Mouse (Mus musculus): ENCODE results near the gene Isca2.
A peak's percentile ranks its signal among the peaks of the same experiment; 100 is the strongest.

Isca2 gene

GRCm38 (mm10) chr12:84772726-84773441 is at the start of gene Isca2, which contains the start of gene Npc2:
Isca2 (plus strand) TSS chr12:84773251.
Npc2 (minus strand) TSS chr12:84773152.
- peak; percentile 96 for DNase-seq

DNA sequence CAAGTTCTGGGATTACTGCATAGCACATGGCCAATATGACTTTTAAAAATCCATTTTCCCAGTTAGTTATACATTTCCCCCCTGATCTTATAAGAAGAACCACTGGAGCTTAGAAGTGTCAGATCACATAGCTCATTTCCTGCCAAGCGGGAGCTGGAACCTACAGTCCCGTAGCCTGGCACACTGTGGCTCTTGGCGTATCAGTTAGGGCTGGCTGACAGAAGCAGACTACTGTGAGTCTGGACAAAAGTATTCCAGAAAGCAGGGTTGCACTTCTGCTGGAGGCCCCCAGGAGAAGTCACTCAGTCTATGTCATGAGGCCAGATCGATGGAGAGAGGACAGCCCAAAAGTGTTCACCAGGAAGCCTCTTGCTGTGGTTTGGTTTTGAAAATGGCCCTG is 46.7 kb upstream of the Isca2 start:
- DNase-seq = no peak

DNA sequence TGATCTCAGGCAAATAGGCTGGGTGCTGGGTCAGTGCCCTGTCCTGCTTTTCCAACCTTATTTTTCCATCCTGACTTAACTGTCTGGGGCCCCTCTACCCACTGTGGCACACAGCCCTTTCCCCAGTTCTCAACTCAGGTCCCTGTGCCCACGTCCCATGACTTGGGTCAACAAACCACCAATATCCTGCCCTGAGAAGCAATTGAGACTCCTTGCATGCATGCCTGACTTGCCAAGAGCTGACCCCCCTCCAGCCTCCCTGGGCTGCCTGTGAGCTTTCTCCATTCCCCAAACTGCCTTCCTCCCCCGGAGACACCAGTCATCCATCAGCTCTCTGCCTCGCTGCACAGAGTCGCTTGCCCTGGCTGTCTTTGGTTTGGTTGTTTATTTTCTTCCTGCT is 46.1 kb upstream of the Isca2 start:
- no peak for DNase-seq

GRCm38 (mm10) chr12:84727434-84727833 is 45.6 kb upstream of the Isca2 start:
- DNase-seq = no peak

DNA sequence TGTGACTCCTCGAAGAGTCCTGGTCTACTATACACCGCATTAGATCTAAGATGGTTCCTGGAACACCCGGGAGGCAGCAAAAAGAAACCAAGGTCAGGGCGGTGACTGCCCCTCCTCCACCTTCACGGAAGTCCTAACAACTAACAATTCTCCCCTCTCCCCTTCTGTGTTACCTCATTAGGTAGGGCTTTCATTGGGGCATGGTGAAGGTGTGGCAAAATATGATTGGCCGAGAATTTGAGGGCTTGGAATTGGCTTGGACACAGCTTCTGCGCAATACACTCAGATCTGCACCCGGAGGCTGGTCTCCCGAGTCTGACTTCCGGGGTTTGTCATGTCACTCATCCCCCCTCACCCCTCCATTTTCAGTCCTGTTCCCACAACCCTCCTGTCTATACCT is 44.6 kb upstream of the Isca2 start:
- DNase-seq = no peak

DNA sequence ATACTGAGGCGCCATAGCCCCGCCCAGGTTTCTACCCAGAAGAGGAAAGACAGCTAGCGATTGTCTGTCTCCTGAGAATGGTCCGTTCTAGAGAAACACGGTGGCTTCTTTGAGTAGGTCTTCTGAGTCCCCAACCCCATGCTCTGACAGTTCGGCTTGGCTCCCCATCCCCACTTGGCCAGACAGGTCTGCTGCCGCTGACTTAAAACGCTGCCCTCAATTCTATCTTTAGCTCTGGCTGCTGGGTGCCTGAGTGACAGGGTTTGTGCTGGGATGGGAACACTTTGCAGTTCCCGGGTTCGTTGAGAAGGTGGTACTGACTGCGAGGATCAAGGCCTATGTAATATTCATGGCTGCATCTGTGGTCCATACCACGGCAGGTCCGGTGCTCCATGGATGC is 39.7 kb upstream of the Isca2 start:
- DNase-seq = no peak

DNA sequence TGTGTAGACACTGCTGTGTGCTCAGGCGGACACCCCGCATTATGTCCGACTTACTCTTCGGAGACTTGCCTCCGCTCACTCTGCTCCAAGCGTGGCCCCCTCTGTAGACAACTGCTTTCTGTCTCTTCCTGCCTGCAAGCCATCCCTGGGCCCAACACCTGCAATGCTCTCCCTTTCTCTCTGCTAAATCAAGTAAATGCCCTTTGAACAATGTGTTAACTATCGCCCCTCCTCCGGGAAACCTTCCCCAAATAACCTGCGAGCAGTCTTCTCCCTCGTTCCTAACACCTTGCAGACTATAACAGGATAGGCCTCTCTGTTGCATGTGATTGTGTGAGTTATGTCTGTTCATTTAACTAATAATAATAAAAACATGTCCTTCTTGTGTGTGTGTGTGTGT is 29.6 kb upstream of the Isca2 start:
- DNase-seq = no peak

DNA sequence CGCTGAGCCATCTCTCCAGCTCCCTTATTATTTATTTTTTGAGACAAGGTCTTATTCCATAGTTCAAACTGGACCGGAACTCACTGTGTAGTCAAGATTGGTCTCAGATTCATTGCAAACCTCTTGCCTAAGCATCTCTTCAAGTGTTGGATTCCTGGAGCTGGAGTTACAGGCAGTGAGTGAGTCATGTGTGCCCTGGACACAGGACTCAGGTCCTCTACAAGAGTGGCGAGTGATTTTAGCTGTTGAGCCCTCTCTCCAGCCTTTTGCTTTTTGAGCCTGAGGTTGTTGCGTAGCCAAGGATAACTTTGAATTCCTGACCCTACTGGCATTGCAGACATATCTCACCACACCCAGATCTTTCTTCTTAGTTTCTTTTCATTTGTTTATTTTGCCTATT is 27.4 kb upstream of the Isca2 start:
- no peak for DNase-seq

DNA sequence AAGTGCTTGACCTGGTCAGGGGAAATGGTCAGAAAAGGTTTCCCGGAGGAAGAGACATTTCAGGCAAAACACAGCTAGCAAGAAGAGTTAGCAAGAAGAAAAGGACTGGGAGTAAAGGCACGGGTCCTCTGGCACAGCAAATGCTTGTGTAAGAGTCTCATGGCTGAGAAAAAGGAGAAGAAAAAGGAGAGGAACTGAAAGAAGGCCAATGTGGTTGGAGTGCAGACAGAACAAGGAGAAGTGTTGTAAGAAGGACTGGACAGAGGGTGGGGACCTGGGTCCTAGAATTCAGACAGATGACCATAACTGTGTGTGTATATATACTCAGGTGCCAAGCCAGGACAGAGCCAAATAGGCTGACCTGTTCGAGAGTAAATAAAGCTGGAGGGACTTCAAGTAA is 24.9 kb upstream of the Isca2 start:
- DNase-seq = no peak

GRCm38 (mm10) chr12:84750661-84751060 is 22.4 kb upstream of the Isca2 start:
- DNase-seq = no peak

- no peak for DNase-seq
Observed at GRCm38 (mm10) chr12:84752131-84752977, 20.7 kb upstream of the Isca2 start.

DNA sequence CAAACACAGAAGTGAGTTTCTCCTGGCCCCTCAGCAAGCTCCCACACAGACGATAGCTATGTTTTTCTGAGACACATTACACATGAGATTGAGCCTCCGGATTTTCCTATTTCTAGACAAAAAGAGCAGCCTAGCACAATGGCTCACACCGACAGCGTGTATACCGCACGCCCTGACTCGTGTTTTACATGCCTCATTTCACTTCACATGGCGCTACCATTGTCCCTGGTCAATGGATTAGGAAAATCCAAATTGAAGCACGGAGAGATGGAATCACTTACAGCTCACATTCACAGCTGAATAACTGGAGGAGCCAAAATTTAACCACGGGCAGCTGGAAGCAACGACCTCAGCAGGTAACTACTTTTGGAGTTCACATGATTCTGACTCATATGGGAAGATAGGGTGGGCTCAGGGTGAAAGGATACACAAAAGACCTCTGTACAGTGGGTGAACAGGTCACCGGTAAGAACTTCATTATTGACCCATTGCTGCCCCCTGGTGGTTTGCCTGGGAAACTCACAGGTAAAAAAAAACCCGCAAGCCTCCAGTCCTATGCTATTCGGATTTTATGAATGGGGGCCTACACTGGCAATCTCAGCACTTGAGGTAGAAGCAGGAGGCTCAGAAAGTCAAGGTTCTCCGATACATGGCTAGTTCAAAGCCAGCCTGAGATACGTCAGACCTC is 17.9 kb upstream of the Isca2 start:
- peak; percentile 73 for DNase-seq

GRCm38 (mm10) chr12:84756016-84756415 is 17.0 kb upstream of the Isca2 start:
- no peak for DNase-seq

- no peak for DNase-seq
Observed at GRCm38 (mm10) chr12:84759063-84759462, 14.0 kb upstream of the Isca2 start.

DNA sequence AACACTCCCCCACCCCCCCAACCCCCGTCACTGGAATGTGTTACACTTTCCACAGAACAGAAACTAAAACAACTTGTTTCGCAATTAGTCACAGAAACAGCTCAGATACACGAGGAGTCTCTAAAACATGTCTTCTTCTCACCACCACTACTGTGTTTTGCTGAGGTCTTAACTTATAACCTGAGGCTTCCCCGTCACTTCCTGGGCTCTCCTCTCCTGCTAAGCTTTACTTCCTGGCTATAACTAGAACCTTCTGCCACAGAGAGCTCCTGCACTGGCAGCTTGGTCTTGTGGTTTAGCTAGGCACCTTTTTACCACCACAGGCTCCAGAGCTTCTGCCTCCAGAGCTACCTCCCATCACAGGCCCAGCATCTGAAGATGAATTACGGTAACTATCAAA is 10.5 kb upstream of the Isca2 start:
- DNase-seq = no peak

DNA sequence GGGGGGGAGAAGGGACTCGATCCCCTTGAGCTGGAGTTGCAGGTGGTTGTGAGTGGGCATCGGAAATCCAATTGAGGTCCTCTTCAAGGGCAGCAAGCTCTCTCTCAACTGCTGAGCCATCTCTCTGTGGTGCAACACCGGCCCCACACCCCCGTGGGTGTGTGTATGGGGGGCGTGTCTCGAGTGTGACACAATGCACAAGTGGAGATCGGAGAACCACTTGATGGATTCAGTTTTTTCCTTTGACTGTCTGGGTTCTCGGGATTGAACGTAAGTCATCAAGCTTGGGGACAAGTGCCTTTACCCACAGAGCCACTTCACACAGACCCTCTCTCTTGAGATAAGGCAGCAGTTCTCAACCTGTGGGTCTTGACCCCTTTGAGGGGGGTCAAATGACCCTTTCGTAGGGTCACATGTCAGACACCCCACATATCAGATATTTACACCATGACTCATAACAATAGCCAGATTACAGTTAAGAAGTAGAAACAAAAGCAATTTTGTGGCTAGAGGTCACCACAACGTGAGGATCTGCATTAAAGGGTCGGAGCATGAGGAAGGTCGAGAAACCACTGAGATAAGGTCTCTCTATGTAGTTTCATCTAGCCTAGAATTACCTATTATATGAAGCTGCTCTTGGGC is 9.4 kb upstream of the Isca2 start:
- DNase-seq = no peak

DNA sequence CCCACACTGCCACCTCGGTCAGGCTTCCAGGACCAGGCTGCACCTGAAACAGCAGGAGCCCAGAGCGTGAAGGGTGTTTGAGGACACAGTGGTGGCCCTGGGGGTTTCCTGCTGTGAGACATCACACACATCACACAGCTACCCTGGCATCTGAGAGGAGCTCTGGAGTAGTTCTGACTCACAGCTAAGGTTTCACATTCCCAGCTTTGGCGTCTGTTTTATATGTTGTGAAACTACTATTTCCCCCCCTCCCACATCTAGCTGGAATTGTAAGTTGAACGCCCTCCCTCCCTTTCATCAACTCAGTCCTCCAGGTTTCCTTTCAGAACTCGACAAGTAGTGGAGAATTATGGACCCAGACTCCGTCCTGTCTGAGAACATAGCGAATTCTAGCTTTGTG is 8.3 kb upstream of the Isca2 start:
- no peak for DNase-seq

DNA sequence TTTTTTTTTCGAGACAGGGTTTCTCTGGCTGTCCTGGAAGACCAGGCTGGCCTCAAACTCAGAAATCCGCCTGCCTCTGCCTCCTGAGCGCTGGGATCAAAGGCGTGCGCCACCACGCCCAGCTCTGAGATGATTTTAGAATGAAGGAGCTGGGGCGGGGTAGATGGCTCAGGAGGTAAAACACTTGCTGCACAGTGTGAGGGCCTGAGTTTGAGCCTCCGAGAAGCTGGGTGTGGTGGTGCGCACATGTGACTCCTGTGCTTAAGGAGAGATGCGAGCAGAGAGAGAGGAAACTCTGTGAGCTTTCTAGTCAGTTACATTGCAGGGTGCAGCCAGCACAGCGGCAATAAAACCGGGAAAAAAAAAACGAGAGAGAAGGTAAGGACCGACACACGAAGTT is 7.5 kb upstream of the Isca2 start:
- DNase-seq = no peak

DNA sequence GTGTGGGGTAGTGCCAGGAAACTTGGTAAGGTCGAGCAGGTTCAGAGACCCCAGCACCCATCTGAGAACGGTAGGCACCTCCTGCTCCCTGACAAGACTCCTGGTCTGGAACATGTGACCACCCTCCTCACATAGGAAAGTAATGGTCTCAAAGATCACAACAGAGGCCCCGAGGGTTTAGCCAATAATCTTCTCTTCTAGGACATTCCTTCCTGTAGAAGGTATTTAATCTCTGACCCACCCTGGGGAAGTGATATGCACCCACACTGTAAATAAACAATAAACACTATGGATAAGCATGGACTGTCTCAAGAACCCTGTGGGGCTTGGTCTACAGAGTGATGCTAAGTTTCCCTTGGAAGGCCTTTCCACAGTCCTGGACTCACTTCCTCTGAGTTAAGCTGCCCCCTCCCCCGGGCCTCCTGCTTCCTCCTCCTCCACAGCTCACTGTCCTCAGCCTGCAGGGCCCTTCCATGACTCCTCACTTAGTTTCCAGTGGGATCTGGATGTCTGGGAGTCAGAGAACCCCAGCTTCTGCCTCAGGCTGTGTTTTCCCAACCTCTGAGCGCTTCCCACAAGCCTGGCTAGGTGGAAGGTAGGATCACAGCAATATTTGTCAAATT is 6.8 kb upstream of the Isca2 start:
- no peak for DNase-seq

- no peak for DNase-seq
Observed at GRCm38 (mm10) chr12:84767510-84767909, 5.5 kb upstream of the Isca2 start.

DNA sequence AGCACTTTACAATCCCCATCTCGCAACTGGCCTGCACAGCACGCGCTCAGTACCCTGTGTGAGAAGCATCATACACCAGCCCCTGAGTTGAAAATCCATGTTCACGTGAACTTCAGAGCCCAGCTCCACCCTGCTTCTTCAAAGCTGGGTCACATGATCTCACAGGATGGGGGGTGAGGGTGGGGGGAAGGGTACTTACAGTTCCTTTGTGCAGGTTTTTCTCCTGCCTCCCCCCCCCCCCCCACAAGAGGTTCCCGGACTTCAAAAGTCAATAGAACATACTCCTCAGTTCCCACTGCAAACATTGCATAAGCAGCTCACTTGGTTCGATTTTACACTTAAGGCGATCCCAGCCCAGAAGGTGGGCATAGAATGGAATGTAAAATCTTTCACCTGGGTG is 3.4 kb upstream of the Isca2 start:
- no peak for DNase-seq

- no peak for DNase-seq
Observed at GRCm38 (mm10) chr12:84771981-84772520, 1.0 kb upstream of the Isca2 start.

DNA sequence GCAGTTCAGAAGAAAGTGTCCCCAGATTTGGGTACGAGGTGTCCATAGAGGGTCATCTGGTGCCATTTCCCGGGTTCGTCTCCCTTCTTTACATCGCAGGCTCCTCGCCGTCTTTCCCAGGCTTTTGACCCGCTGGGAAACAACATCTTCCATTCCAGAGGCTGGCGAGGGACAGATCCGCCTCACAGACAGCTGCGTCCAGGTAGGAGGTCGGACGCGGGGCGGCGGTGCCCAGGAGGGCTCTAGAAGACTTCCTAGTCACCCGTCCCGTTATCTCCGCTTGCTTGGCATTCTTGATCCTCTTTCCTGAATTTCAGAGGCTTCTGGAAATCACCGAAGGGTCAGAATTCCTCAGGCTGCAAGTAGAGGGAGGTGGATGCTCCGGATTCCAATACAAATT is 425 bp downstream of the Isca2 start:
- no peak for DNase-seq

All from lung, postnatal 14 days (tissue).